In the genomic region with DNA sequence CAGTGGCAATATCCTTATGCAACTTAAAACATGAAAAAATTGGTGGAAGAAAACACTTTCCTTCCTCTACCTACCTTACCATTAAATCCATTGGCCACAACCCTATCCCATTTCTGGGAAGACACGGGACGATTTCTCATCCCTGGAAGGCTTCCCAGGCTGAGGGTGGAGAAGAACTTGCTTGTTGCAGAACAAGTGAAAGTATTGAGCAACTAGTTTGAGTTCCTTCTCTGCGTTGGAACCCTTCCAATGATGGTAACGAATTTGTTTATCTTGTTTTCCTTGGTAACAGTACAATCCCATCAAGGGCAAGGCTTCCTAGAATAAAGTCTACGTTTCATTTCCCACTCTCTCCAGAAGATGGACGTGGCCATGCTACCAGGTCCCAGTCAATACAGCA, we compare ENCODE assay signal across 10 mouse cellular contexts. TPM values are rescaled to one million over a fixed set of nuclear protein-coding genes. Genes with fewer than 3 reads are reported as not detected.
A peak's percentile ranks its signal among the peaks of the same experiment; 100 is the strongest.
DNase-seq lines count a peak whose midpoint lies in the region; ATAC-seq and TF ChIP-seq lines count a peak whose summit lies in the region.
"Had no signal": no experiment of that assay in that cellular context is flagged by ENCODE, and none has a peak within 500 bp of the region (broad histone marks: within the 10 kb centered on the region; RNA-seq: fewer than 3 reads in every experiment).

No protein-coding gene starts in this region.

- H3K27me3 ChIP-seq in Patski = peaks cover 3% of the 10 kb centered on the region
- H3K27me3 ChIP-seq in lung, postnatal 0 days (replicated peaks; ENCODE audit: insufficient read depth, low read length) = no peaks in the 10 kb centered on the region
- no peaks in the 10 kb centered on the region for H3K27me3 ChIP-seq in forebrain, embryonic 11.5 days (ENCODE audit: control insufficient read depth, insufficient read depth, low read length)
- H3K27me3 ChIP-seq: embryonic facial prominence, embryonic 12.5 days had no signal

- no peak overlapping the region for H3K27ac ChIP-seq in lung, postnatal 0 days (ENCODE audit: low read length)
- no peak overlapping the region for H3K27ac ChIP-seq in forebrain, embryonic 11.5 days (ENCODE audit: low read depth, low read length)
- H3K27ac ChIP-seq: embryonic facial prominence, embryonic 12.5 days; liver, embryonic 15.5 days had no signal

- peaks cover 3% of the 10 kb centered on the region; the same call in 1 of the 2 replicates for H3K4me1 ChIP-seq in lung, postnatal 0 days (ENCODE audit: insufficient read depth, low read depth, low read length)
- H3K4me1 ChIP-seq in forebrain, embryonic 11.5 days (replicated peaks; ENCODE audit: control insufficient read depth, insufficient read depth, low read length) = no peaks in the 10 kb centered on the region
- H3K4me1 ChIP-seq: embryonic facial prominence, embryonic 12.5 days had no signal

- TF ChIP-seq EP300 in lung, postnatal 0 days (IDR thresholded peaks at IDR 0.05) = 0 out of 2 replicates have a peak, but pooled peaks have one; percentile 11

- WGBS in lung, postnatal 0 days = 44% methylated on average over 6 of the region's 6 CpGs
- 84% methylated on average over 6 of the region's 6 CpGs for WGBS in forebrain, embryonic 11.5 days

- no peak for TF ChIP-seq CTCF in Patski (IDR thresholded peaks at IDR 0.05)
- no peak for TF ChIP-seq CTCF in lung, postnatal 0 days (IDR thresholded peaks at IDR 0.05)

- in situ Hi-C loops in Patski (cut with MboI; ENCODE audit: low pct_unique_long_range_greater_than_20kb) = no loop called here

- ATAC-seq in Patski = no peak
- no peak for ATAC-seq in lung, postnatal 0 days
- ATAC-seq in forebrain, embryonic 11.5 days (replicated peaks; ENCODE audit: low FRiP score) = no peak

- POLR2A ChIA-PET in Patski (lab: Charles Lee) = no interaction called here

- H3K9ac ChIP-seq in lung, postnatal 0 days (replicated peaks; ENCODE audit: low read depth) = no peak overlapping the region
- H3K9ac ChIP-seq in forebrain, embryonic 11.5 days (ENCODE audit: low read length) = no peak overlapping the region
- H3K9ac ChIP-seq: embryonic facial prominence, embryonic 12.5 days; liver, embryonic 15.5 days had no signal

- no peaks in the 10 kb centered on the region for H3K36me3 ChIP-seq in lung, postnatal 0 days (ENCODE audit: insufficient read depth, low read length)
- H3K36me3 ChIP-seq in forebrain, embryonic 11.5 days (ENCODE audit: control insufficient read depth, insufficient read depth, low read length) = no peaks in the 10 kb centered on the region
- H3K36me3 ChIP-seq: embryonic facial prominence, embryonic 12.5 days; liver, embryonic 15.5 days had no signal

- H3K9me3 ChIP-seq in lung, postnatal 0 days (ENCODE audit: low read length) = no peaks in the 10 kb centered on the region
- H3K9me3 ChIP-seq in forebrain, embryonic 11.5 days (ENCODE audit: control insufficient read depth, low read length) = no peaks in the 10 kb centered on the region
- H3K9me3 ChIP-seq: embryonic facial prominence, embryonic 12.5 days; liver, embryonic 15.5 days had no signal

- DNase-seq in kidney, adult 9 months = peak; percentile 6
- no peak for DNase-seq in kidney, adult 11 months
- peak; percentile 4 for DNase-seq in Patski (ENCODE audit: low read depth, low spot score)
- peak; percentile 47 to 51 for DNase-seq in gastrocnemius, adult 8-10 months (ENCODE audit: low spot score in 2 of 2)
- DNase-seq in lung, postnatal 0 days (ENCODE audit: low spot score) = peak; percentile 69
- DNase-seq in forebrain, embryonic 11.5 days (ENCODE audit: low spot score) = no peak
- no peak for DNase-seq in right cerebral cortex, postnatal 4 days
- no peak for DNase-seq in thymus, postnatal 36 days

- CTCF ChIA-PET in Patski (lab: Charles Lee) = no interaction called here

- no peak overlapping the region for H3K4me3 ChIP-seq in lung, postnatal 0 days (ENCODE audit: low read depth, low read length)
- no peak overlapping the region for H3K4me3 ChIP-seq in forebrain, embryonic 11.5 days (ENCODE audit: low read depth, low read length)
- H3K4me3 ChIP-seq: embryonic facial prominence, embryonic 12.5 days; liver, embryonic 15.5 days had no signal

- H3K4me2 ChIP-seq in lung, postnatal 0 days (replicated peaks; ENCODE audit: low read depth, low read length) = no peak overlapping the region
- H3K4me2 ChIP-seq in forebrain, embryonic 11.5 days (ENCODE audit: low read depth, low read length, severe bottlenecking) = no peak overlapping the region
- H3K4me2 ChIP-seq: embryonic facial prominence, embryonic 12.5 days; liver, embryonic 15.5 days had no signal

RNA-seq across cellular contexts. Expression of a gene that starts 44.7 kb away (rescaled TPM):
- polyA plus RNA-seq in Patski (2021) = 27.5 TPM
- total RNA-seq in gastrocnemius, adult 8-10 months (2022) = 10 to 100 TPM; 14.0 to 15.9 (median 14.3) TPM
- polyA plus RNA-seq in lung, postnatal 0 days (2015; fragmentation: Nextera tagmentation; extraction: Ambion mirVana) = 5.2 and 5.7 TPM in 2 replicates
- polyA plus RNA-seq in forebrain, embryonic 11.5 days (2014; fragmentation: Nextera tagmentation; extraction: Ambion mirVana) = 2.7 and 2.8 TPM in 2 replicates

Comparison
In these comparisons a context has a peak if more than half of its experiments do, and no peak if none do; other contexts are left out.
1. DNase-seq: peak in kidney, adult 9 months (single experiment), Patski (single experiment), gastrocnemius, adult 8-10 months (2 of 2) and lung, postnatal 0 days (single experiment); none in kidney, adult 11 months (single experiment), forebrain, embryonic 11.5 days (single experiment), right cerebral cortex, postnatal 4 days (single experiment) and thymus, postnatal 36 days (0 of 2).